Mouse (Mus musculus): ENCODE results near the gene Car6. TPM values are rescaled to one million over a fixed set of nuclear protein-coding genes. Genes with fewer than 3 reads are reported as not detected.

Gene Car6
- not detected in 2 replicates for polyA plus RNA-seq (2015; fragmentation: Nextera tagmentation; extraction: Ambion mirVana)

GRCm38 (mm10) chr4:150201232-150201631, at the start of gene Car6:
Car6 (minus strand) TSS chr4:150201332.

GRCm38 (mm10) chr4:150236521-150237481, 35.7 kb upstream of the Car6 start, which contains the start of gene Eno1:
Eno1 (plus strand) TSS chr4:150236721.

Other genes with a start within 250 kb of the Car6 start
- 25.2 and 38.9 TPM in 2 replicates for gene Spsb1, start 246.3 kb downstream of the Car6 start, polyA plus RNA-seq (2015; fragmentation: Nextera tagmentation; extraction: Ambion mirVana)
- gene H6pd, start 192.3 kb downstream of the Car6 start, polyA plus RNA-seq (2015; fragmentation: Nextera tagmentation; extraction: Ambion mirVana) = 27.3 and 28.3 TPM in 2 replicates
- 0.87 and 0.91 TPM in 2 replicates for gene Gpr157, start 114.0 kb downstream of the Car6 start, polyA plus RNA-seq (2015; fragmentation: Nextera tagmentation; extraction: Ambion mirVana)
- gene Slc2a5, start 82.0 kb downstream of the Car6 start, polyA plus RNA-seq (2015; fragmentation: Nextera tagmentation; extraction: Ambion mirVana) = 0.62 and 1.3 TPM in 2 replicates
- not detected in 2 replicates for gene Slc2a7, start 52.4 kb downstream of the Car6 start, polyA plus RNA-seq (2015; fragmentation: Nextera tagmentation; extraction: Ambion mirVana)
- gene Eno1, start 35.4 kb upstream of the Car6 start, polyA plus RNA-seq (2015; fragmentation: Nextera tagmentation; extraction: Ambion mirVana) = 613 and 1,135 TPM in 2 replicates
- 34.1 and 41.2 TPM in 2 replicates for gene Rere, start 80.3 kb upstream of the Car6 start, polyA plus RNA-seq (2015; fragmentation: Nextera tagmentation; extraction: Ambion mirVana)

Data from adrenal gland, postnatal 0 days (tissue).